Mouse (Mus musculus) heart, adult 2 months (tissue): ENCODE results near the gene Ebf1. TPM values are rescaled to one million over a fixed set of nuclear protein-coding genes. Genes with fewer than 3 reads are reported as not detected.

Experiments
- DNase-seq, 2 experiments: peaks; one replicate each; pipeline ENCODE4 v3.0.0; 2021
- H3K27ac ChIP-seq: fragments of 200-600 bp; 2 replicates; pipeline ENCODE4 v1.8.1; 2022
- H3K27me3 ChIP-seq: fragments of 200-500 bp; 2 replicates; pipeline ENCODE4 v1.6.1; 2012; ENCODE audit warnings: mild to moderate bottlenecking, low read length, inconsistent platforms, mixed read lengths; ENCODE audit not compliant: control insufficient read depth, insufficient read depth
- H3K36me3 ChIP-seq: fragments of 200-500 bp; 2 replicates; pipeline ENCODE4 v1.6.1; 2012; ENCODE audit warnings: low read length, inconsistent platforms; ENCODE audit not compliant: control insufficient read depth, insufficient read depth
- H3K4me1 ChIP-seq: fragments of 200-500 bp; 2 replicates; pipeline ENCODE4 v1.6.1; 2011; ENCODE audit warnings: low read length; ENCODE audit not compliant: control insufficient read depth, insufficient read depth
- H3K4me3 ChIP-seq: fragments of 200-600 bp; 2 replicates; pipeline ENCODE4 v1.8.1; 2022
- H3K79me2 ChIP-seq: fragments of 200-500 bp; replicated peaks from 2 replicates; pipeline ENCODE4 v1.6.1; 2012; ENCODE audit warnings: mild to moderate bottlenecking, inconsistent platforms, low read length, moderate library complexity, mixed read lengths; ENCODE audit not compliant: control insufficient read depth, insufficient read depth
- H3K9ac ChIP-seq: fragments of 200-500 bp; 2 replicates; pipeline ENCODE4 v1.6.1; 2012; ENCODE audit warnings: low read depth, mild to moderate bottlenecking, control low read depth, inconsistent platforms, low read length, mixed read lengths
- CTCF ChIP-seq: fragments of 200-600 bp; IDR thresholded peaks from 2 replicates; pipeline ENCODE4 v1.8.1; 2022; ENCODE audit warnings: antibody characterized with exemption, mild to moderate bottlenecking, moderate library complexity
- EP300 ChIP-seq: fragments of 200-500 bp; IDR thresholded peaks from 2 replicates; pipeline ENCODE4 v1.6.1; 2011; ENCODE audit warnings: low read depth, low read length, control low read depth; ENCODE audit not compliant: insufficient read depth
- POLR2A ChIP-seq: fragments of 200-500 bp; IDR thresholded peaks from 2 replicates; pipeline ENCODE4 v1.6.1; 2011; ENCODE audit warnings: mild to moderate bottlenecking, low read depth, low read length, control low read depth; ENCODE audit not compliant: insufficient read depth
- WGBS: fragments of 180-500 bp; shearing (Covaris S2); methylation state at CpG from one replicate; pipeline ENCODE4 v1.1.7; 2018; 5-methylcytosine and 5-hydroxymethylcytosine counted together
- intact Hi-C: fragments of 180-260 bp; cut with DNase I; formaldehyde crosslinking; loops from one replicate; pipeline ENCODE4 v1.15.1; 2025
- polyA plus RNA-seq: library from polyadenylated mRNA; depleted of rRNA; stranded (reverse); fragments of >200 nt; gene quantifications from 2 replicates; pipeline ENCODE4 v1.2.3, GENCODE M21; 2012
- total RNA-seq, 2 experiments: library from RNA; stranded (reverse); gene quantifications; 2 replicates each; pipeline ENCODE4 v1.2.3; 2021

The Ebf1 gene
- total and polyA plus RNA-seq, 3 experiments: 11.4 to 13.6 (median 12.2) TPM

- Histone ChIP-seq H3K4me1 (peaks cover 9% of the 10 kb centered on the region), H3K27ac (no peak overlapping the region), H3K79me2 (no peaks in the 10 kb centered on the region), H3K9ac (no peak overlapping the region), H3K27me3 (no peaks in the 10 kb centered on the region), H3K36me3 (peaks cover 7% of the 10 kb centered on the region), H3K4me3 (no peak overlapping the region)
- no peak for TF ChIP-seq CTCF
- TF ChIP-seq POLR2A: no peak
- TF ChIP-seq EP300: no peak
- no peak for DNase-seq
- intact Hi-C loops: loop anchor here (5.0 to 10.0 kb wide), 3 partner anchors 68 to 282 kb away; no protein-coding TSS in a partner anchor
Measured at GRCm38 (mm10) chr11:44893986-44894385, 276.9 kb downstream of the Ebf1 start.

- 86% methylated on average over 4 of the region's 4 CpGs for WGBS
- Histone ChIP-seq H3K4me3 (no peak overlapping the region), H3K9ac (no peak overlapping the region), H3K27ac (no peak overlapping the region), H3K4me1 (peaks cover 9% of the 10 kb centered on the region), H3K36me3 (peaks cover 7% of the 10 kb centered on the region), H3K27me3 (no peaks in the 10 kb centered on the region), H3K79me2 (no peaks in the 10 kb centered on the region)
- TF ChIP-seq EP300 (no peak), CTCF (no peak), POLR2A (no peak)
- DNase-seq: no peak
- intact Hi-C loops: loop anchor here (5.0 to 10.0 kb wide), 3 partner anchors 68 to 282 kb away; no protein-coding TSS in a partner anchor
Measured at GRCm38 (mm10) chr11:44894798-44895197, 277.7 kb downstream of the Ebf1 start.

- no peak for DNase-seq
- TF ChIP-seq EP300: no peak
- no peak for TF ChIP-seq CTCF
- no peak for TF ChIP-seq POLR2A
- H3K36me3 ChIP-seq: peaks cover 7% of the 10 kb centered on the region
- no peaks in the 10 kb centered on the region for H3K27me3 ChIP-seq
- 88% methylated on average over 1 of the region's 1 CpGs for WGBS
- no peaks in the 10 kb centered on the region for H3K79me2 ChIP-seq
- no peak overlapping the region for H3K4me3 ChIP-seq
- no peak overlapping the region for H3K9ac ChIP-seq
- intact Hi-C loops: loop anchor here (10.0 kb wide), 1 partner anchor 211 kb away; no protein-coding TSS in a partner anchor
- no peak overlapping the region for H3K27ac ChIP-seq
- peaks cover 9% of the 10 kb centered on the region for H3K4me1 ChIP-seq
Measured at GRCm38 (mm10) chr11:44895893-44896292, 278.8 kb downstream of the Ebf1 start.

- H3K9ac ChIP-seq: no peak overlapping the region
- peaks cover 2% of the 10 kb centered on the region for H3K36me3 ChIP-seq
- peak; percentile 53 to 69 for DNase-seq
- H3K4me3 ChIP-seq: no peak overlapping the region
- H3K27me3 ChIP-seq: no peaks in the 10 kb centered on the region
- H3K27ac ChIP-seq: peak overlapping the region; percentile 68
- WGBS: 22% methylated on average over 10 of the region's 10 CpGs
- TF ChIP-seq CTCF (no peak), EP300 (peak; percentile 51; the same call in 1 of the 2 replicates), POLR2A (no peak; the same call in 1 of the 2 replicates)
- peaks cover 9% of the 10 kb centered on the region for H3K4me1 ChIP-seq
- no peaks in the 10 kb centered on the region for H3K79me2 ChIP-seq
- intact Hi-C loops: loop anchor here (10.0 kb wide), 1 partner anchor 212 kb away; no protein-coding TSS in a partner anchor
Measured at GRCm38 (mm10) chr11:44897140-44897665, 280.1 kb downstream of the Ebf1 start.

- Histone ChIP-seq H3K79me2 (no peaks in the 10 kb centered on the region), H3K27me3 (no peaks in the 10 kb centered on the region), H3K36me3 (peaks cover 2% of the 10 kb centered on the region; the same call in 1 of the 2 replicates), H3K27ac (no peak overlapping the region), H3K4me1 (peaks cover 6% of the 10 kb centered on the region), H3K4me3 (no peak overlapping the region), H3K9ac (no peak overlapping the region)
- intact Hi-C loops: loop anchor here (10.0 kb wide), 1 partner anchor 215 kb away; no protein-coding TSS in a partner anchor
- TF ChIP-seq CTCF (no peak), POLR2A (no peak), EP300 (no peak)
- DNase-seq: no peak
Measured at GRCm38 (mm10) chr11:44899554-44899953, 282.4 kb downstream of the Ebf1 start.

- intact Hi-C loops: loop anchor here (10.0 kb wide), 1 partner anchor 215 kb away; no protein-coding TSS in a partner anchor
- no peak overlapping the region for H3K27ac ChIP-seq
- TF ChIP-seq CTCF: no peak
- no peak for TF ChIP-seq EP300
- TF ChIP-seq POLR2A: no peak
- H3K27me3 ChIP-seq: no peaks in the 10 kb centered on the region
- peaks cover 6% of the 10 kb centered on the region for H3K4me1 ChIP-seq
- 78% methylated on average over 7 of the region's 7 CpGs for WGBS
- no peak for DNase-seq
- H3K4me3 ChIP-seq: no peak overlapping the region
- H3K9ac ChIP-seq: no peak overlapping the region
- peaks cover 2% of the 10 kb centered on the region; the same call in 1 of the 2 replicates for H3K36me3 ChIP-seq
- H3K79me2 ChIP-seq: no peaks in the 10 kb centered on the region
Measured at GRCm38 (mm10) chr11:44899965-44900364, 282.8 kb downstream of the Ebf1 start.
